Mouse (Mus musculus) adrenal gland (tissue): Measurements from ENCODE around the gene Lrrc14b.

ENCODE experiments used
- microRNA-seq, 2 experiments: library from miRNA; unstranded; fragments of <30 nt; microRNA quantifications; one replicate each; pipeline ENCODE4; 2019

Gene Lrrc14b

Small RNA genes lying within 50 kb of the gene (microRNA-seq; reads per million reads assigned to microRNA genes)
- gene Mir692-3, result 0 reads per million in 2 experiments
